Mouse (Mus musculus) forebrain, embryonic 14.5 days (tissue): ENCODE data around the gene Plekha5. TPM values are rescaled to one million over a fixed set of nuclear protein-coding genes. Genes with fewer than 3 reads are reported as not detected.

ENCODE experiments used
- ATAC-seq: fragments of 200-750 bp; cut with Nextera tagmentation; 2 replicates; pipeline ENCODE4 v1.8.0; 2017; ENCODE audit warnings: mild to moderate bottlenecking, moderate library complexity
- DNase-seq: peaks from one replicate; pipeline ENCODE4 v3.0.0-alpha.2; 2015; ENCODE audit warnings: low spot score
- H3K27ac ChIP-seq: fragments of 300-500 bp; sonication (generic); 2 replicates; pipeline ENCODE4 v1.5.1; 2014; ENCODE audit warnings: low read depth, mild to moderate bottlenecking, control low read depth, low read length, moderate library complexity
- H3K27me3 ChIP-seq: fragments of 300-500 bp; sonication (generic); replicated peaks from 2 replicates; pipeline ENCODE4 v1.6.1; 2014; ENCODE audit warnings: low read length, control low read depth, mixed read lengths; ENCODE audit not compliant: control insufficient read depth, insufficient read depth
- H3K36me3 ChIP-seq: fragments of 300-500 bp; sonication (generic); 2 replicates; pipeline ENCODE4 v1.6.1; 2014; ENCODE audit warnings: low read length, control low read depth; ENCODE audit not compliant: control insufficient read depth, insufficient read depth
- H3K4me1 ChIP-seq: fragments of 300-500 bp; sonication (generic); 2 replicates; pipeline ENCODE4 v1.6.1; 2014; ENCODE audit warnings: antibody characterized with exemption, low read length, control low read depth; ENCODE audit not compliant: control insufficient read depth, insufficient read depth
- H3K4me2 ChIP-seq: fragments of 300-500 bp; sonication (generic); 2 replicates; pipeline ENCODE4 v1.6.1; 2014; ENCODE audit warnings: mild to moderate bottlenecking, control low read depth, low read length
- H3K4me3 ChIP-seq: fragments of 300-500 bp; sonication (generic); 2 replicates; pipeline ENCODE4 v1.5.1; 2014; ENCODE audit warnings: low read depth, low read length, control low read depth
- H3K9ac ChIP-seq: fragments of 300-500 bp; sonication (generic); 2 replicates; pipeline ENCODE4 v1.6.1; 2014; ENCODE audit warnings: mild to moderate bottlenecking, low read length, control low read depth, moderate library complexity
- H3K9me3 ChIP-seq: fragments of 300-500 bp; sonication (generic); replicated peaks from 2 replicates; pipeline ENCODE4 v1.6.1; 2016; ENCODE audit warnings: low read length, control low read depth, mixed read lengths; ENCODE audit not compliant: control insufficient read depth
- WGBS: fragments of 180-500 bp; shearing (Covaris S2); extraction: QIAGEN DNeasy Blood & Tissue Kit; methylation state at CpG from one replicate; pipeline ENCODE4 v1.1.7; 2014; 5-methylcytosine and 5-hydroxymethylcytosine counted together
- polyA plus RNA-seq: library from polyadenylated mRNA; unstranded; fragments of >200 nt; fragmentation: Nextera tagmentation; extraction: Ambion mirVana; gene quantifications from 2 replicates; pipeline ENCODE4 v1.2.1, GENCODE M21; 2014

The Plekha5 gene
- polyA plus RNA-seq, 1 experiment from 2014 or later = 26.5 TPM

GRCm38 (mm10) chr6:140508475-140509150 is 84.8 kb downstream of the Plekha5 start:
- ATAC-seq (no peak; the same call in 1 of the 2 replicates), DNase-seq (no peak)
- no peak overlapping the region for H3K9ac ChIP-seq
- no peaks in the 10 kb centered on the region for H3K36me3 ChIP-seq
- H3K4me2 ChIP-seq = no peak overlapping the region
- no peaks in the 10 kb centered on the region for H3K9me3 ChIP-seq
- H3K4me1 ChIP-seq = peaks cover 4% of the 10 kb centered on the region; the same call in 1 of the 2 replicates
- H3K27me3 ChIP-seq = no peaks in the 10 kb centered on the region
- H3K27ac ChIP-seq = no peak overlapping the region
- WGBS = 59% methylated on average over 13 of the region's 13 CpGs
- H3K4me3 ChIP-seq = no peak overlapping the region

DNA sequence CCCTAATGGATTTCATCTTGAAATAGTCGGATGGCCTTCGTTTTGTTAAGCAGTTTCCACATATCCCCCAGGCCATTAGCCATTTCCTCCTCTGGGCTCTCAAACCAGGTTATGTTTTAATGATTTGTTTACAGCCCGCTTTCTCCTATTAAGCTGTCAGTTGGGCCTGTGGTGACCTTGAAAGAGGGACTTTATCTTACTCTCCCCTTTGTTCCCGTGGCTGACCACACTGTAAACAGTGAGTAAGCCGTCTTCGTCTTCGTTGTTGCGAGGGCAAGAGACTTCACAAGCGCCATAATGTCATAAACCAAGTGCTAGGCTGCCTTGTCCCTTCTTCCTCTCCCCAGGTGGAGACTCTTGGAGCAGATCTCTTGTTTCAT is 85.3 kb downstream of the Plekha5 start:
- WGBS = 32% methylated on average over 9 of the region's 9 CpGs
- H3K27ac ChIP-seq = no peak overlapping the region
- DNase-seq = no peak

DNA sequence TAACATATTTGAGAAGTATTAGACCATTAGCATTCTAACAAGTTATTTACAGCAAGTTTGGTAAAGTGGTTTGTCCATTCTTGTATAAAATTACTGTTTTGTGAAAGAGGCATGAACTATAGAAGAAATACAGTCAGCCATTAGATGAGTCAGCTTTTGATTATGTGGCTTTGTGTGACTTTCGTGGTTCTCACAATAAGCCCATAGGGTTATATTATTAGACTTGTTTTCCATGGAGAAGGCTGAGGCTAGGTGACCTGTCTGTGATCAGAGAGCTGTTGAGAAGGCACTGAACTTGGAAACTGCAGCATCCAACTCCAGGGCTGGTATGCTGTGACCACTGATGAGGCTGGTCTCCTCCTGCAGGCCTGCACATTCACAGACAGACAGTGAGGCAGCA is 88.2 kb downstream of the Plekha5 start:
- Histone ChIP-seq H3K4me2 (no peak overlapping the region), H3K4me1 (peaks cover 7% of the 10 kb centered on the region), H3K9me3 (no peaks in the 10 kb centered on the region), H3K9ac (no peak overlapping the region), H3K4me3 (no peak overlapping the region), H3K27me3 (no peaks in the 10 kb centered on the region), H3K27ac (no peak overlapping the region), H3K36me3 (no peaks in the 10 kb centered on the region)
- no peak for DNase-seq
- 47% methylated on average over 1 of the region's 1 CpGs for WGBS
- no peak for ATAC-seq

More for the DNA sequence above, 85.3 kb downstream of the Plekha5 start:
- Histone ChIP-seq H3K36me3 (no peaks in the 10 kb centered on the region), H3K4me2 (no peak overlapping the region), H3K9ac (no peak overlapping the region), H3K27me3 (no peaks in the 10 kb centered on the region), H3K9me3 (no peaks in the 10 kb centered on the region), H3K4me3 (no peak overlapping the region), H3K4me1 (peaks cover 5% of the 10 kb centered on the region)
- no peak for ATAC-seq

DNA sequence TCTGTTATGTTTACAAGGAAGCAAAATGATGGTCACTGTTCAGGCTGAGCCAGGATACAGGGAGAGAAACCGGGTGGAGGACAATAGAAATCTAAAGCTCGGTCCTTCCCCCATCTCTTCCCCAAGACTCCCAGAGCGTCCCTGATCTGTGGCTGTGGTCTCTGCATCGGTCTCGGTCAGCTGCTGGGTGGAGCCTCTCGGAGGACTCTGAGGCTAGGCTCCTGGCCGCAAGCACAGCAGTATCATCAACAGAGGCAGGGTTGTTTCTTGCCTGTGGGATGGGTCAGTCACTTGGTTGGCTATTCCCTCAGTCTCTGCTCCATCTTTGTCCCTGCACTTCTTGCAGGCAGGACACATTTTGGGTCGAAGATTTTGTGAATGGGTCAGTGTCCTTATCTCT is 88.6 kb downstream of the Plekha5 start:
- ATAC-seq (no peak), DNase-seq (no peak)
- Histone ChIP-seq H3K36me3 (no peaks in the 10 kb centered on the region), H3K4me2 (no peak overlapping the region), H3K9me3 (no peaks in the 10 kb centered on the region), H3K9ac (no peak overlapping the region), H3K4me3 (no peak overlapping the region), H3K27ac (no peak overlapping the region), H3K27me3 (no peaks in the 10 kb centered on the region), H3K4me1 (peaks cover 7% of the 10 kb centered on the region)
- WGBS = 66% methylated on average over 8 of the region's 8 CpGs

GRCm38 (mm10) chr6:140514205-140515110 is 90.6 kb downstream of the Plekha5 start:
- ATAC-seq (peak; percentile 51; the same call in 1 of the 2 replicates), DNase-seq (peak; percentile 53)
- WGBS = 14% methylated on average over 8 of the region's 8 CpGs
- H3K27me3 ChIP-seq = no peaks in the 10 kb centered on the region
- no peak overlapping the region for H3K27ac ChIP-seq
- no peaks in the 10 kb centered on the region for H3K9me3 ChIP-seq
- peaks cover 4% of the 10 kb centered on the region for H3K4me1 ChIP-seq
- no peak overlapping the region for H3K9ac ChIP-seq
- H3K36me3 ChIP-seq = no peaks in the 10 kb centered on the region
- no peak overlapping the region for H3K4me3 ChIP-seq
- H3K4me2 ChIP-seq = no peak overlapping the region

DNA sequence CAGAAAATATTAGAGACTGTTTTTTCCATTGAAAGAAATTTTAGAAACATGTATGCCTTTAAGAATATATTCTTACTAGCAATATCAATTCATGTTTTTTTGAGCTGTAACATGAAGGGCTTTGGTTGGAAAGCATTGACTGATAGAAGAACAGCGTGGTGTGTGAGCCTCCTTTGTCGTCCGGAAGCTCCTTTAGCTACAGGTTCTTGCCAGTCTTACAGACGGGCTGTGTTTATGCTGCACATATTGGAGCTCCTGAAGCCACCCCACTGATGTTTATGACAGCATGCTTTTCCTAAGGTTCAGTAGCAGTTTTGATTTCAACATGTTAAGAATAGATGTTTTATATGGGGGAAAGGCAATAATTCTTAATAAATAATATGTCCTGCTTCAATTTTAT is 91.7 kb downstream of the Plekha5 start:
- no peak overlapping the region for H3K4me3 ChIP-seq
- no peak overlapping the region for H3K4me2 ChIP-seq
- no peaks in the 10 kb centered on the region for H3K9me3 ChIP-seq
- DNase-seq = no peak
- WGBS = 58% methylated on average over 4 of the region's 4 CpGs
- no peaks in the 10 kb centered on the region for H3K36me3 ChIP-seq
- no peak overlapping the region for H3K9ac ChIP-seq
- H3K27me3 ChIP-seq = no peaks in the 10 kb centered on the region
- ATAC-seq = no peak
- peaks cover 9% of the 10 kb centered on the region for H3K4me1 ChIP-seq
- H3K27ac ChIP-seq = no peak overlapping the region

GRCm38 (mm10) chr6:140516202-140516601 is 92.3 kb downstream of the Plekha5 start:
- H3K27ac ChIP-seq = no peak overlapping the region
- no peaks in the 10 kb centered on the region for H3K36me3 ChIP-seq
- no peak overlapping the region for H3K4me3 ChIP-seq
- ATAC-seq (no peak), DNase-seq (no peak)
- 82% methylated on average over 3 of the region's 3 CpGs for WGBS
- no peaks in the 10 kb centered on the region for H3K27me3 ChIP-seq
- H3K9ac ChIP-seq = no peak overlapping the region
- no peaks in the 10 kb centered on the region for H3K9me3 ChIP-seq
- peaks cover 9% of the 10 kb centered on the region for H3K4me1 ChIP-seq
- H3K4me2 ChIP-seq = no peak overlapping the region

DNA sequence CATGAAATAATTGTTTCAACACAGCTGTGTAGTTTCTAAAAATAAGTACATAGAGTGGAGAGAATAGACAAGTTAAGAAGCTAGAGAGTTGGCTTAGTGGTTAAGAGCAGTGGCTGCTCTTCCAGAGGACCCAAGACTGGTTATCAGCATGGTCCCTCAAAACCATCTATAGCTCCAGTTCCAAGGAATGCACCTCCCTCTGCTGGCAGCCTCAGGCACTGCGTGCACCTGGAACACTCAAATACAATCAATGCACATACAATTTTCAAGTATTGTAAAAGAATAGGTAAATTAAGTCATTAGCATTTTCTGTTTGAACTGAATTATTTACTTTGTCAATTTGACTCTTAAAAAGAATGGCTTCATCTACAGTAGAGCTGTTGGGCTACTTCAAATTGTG is 93.3 kb downstream of the Plekha5 start:
- Histone ChIP-seq H3K4me1 (peaks cover 9% of the 10 kb centered on the region), H3K9ac (no peak overlapping the region), H3K4me2 (no peak overlapping the region), H3K4me3 (no peak overlapping the region), H3K9me3 (no peaks in the 10 kb centered on the region), H3K27ac (no peak overlapping the region), H3K27me3 (no peaks in the 10 kb centered on the region), H3K36me3 (no peaks in the 10 kb centered on the region)
- ATAC-seq = no peak
- 64% methylated on average over 1 of the region's 1 CpGs for WGBS
- DNase-seq = no peak

GRCm38 (mm10) chr6:140519019-140519418 is 95.2 kb downstream of the Plekha5 start:
- WGBS = 66% methylated on average over 13 of the region's 13 CpGs
- DNase-seq = no peak
- no peak for ATAC-seq
- H3K27ac ChIP-seq = no peak overlapping the region
- H3K9ac ChIP-seq = no peak overlapping the region
- no peak overlapping the region for H3K4me3 ChIP-seq
- peaks cover 9% of the 10 kb centered on the region for H3K4me1 ChIP-seq
- no peaks in the 10 kb centered on the region for H3K36me3 ChIP-seq
- H3K27me3 ChIP-seq = no peaks in the 10 kb centered on the region
- no peak overlapping the region for H3K4me2 ChIP-seq
- H3K9me3 ChIP-seq = no peaks in the 10 kb centered on the region
